Comparison of ENCODE assay signal across 7 mouse cellular contexts in the genomic region with DNA sequence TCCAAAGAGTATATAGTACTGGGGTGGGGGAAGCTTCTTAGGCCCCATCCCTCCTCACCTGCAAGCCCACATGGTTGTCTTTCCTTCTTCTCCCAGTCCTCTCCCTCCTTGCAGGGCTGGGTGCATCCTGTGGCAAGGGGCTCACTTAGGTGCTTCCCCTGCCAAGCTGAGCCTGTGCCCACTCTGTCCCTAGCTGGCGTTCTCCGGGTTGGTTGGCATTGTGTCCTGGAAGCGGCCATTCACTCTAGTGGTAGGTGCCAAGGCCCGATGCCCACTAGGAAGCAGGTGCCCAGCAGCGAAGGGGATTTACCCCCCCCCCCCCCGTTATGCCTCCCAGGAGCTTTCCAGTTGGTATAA. TPM values are rescaled to one million over a fixed set of nuclear protein-coding genes. Genes with fewer than 3 reads are reported as not detected.
DNase-seq lines count a peak whose midpoint lies in the region; ATAC-seq and TF ChIP-seq lines count a peak whose summit lies in the region.

No protein-coding gene starts in this region.

- intact Hi-C loops in left cerebral cortex, postnatal 10 days (cut with DNase I), result no loop called here

- 73% methylated on average over 6 of the region's 6 CpGs for WGBS in lung, embryonic 14.5 days
- WGBS in embryonic facial prominence, embryonic 13.5 days, result 80% methylated on average over 6 of the region's 6 CpGs
- 79% methylated on average over 6 of the region's 6 CpGs for WGBS in hindbrain, embryonic 12.5 days
- 74% methylated on average over 6 of the region's 6 CpGs for WGBS in midbrain, embryonic 16.5 days

- H3K9me3 ChIP-seq in lung, embryonic 14.5 days (ENCODE audit: low read depth, low read length), result no peaks in the 10 kb centered on the region
- H3K9me3 ChIP-seq in embryonic facial prominence, embryonic 13.5 days, result no peaks in the 10 kb centered on the region
- no peaks in the 10 kb centered on the region for H3K9me3 ChIP-seq in hindbrain, embryonic 12.5 days (replicated peaks)
- H3K9me3 ChIP-seq in midbrain, embryonic 16.5 days (replicated peaks; ENCODE audit: control insufficient read depth, low read length, poor library complexity, severe bottlenecking), result no peaks in the 10 kb centered on the region

- no peak for ATAC-seq in lung, embryonic 14.5 days (ENCODE audit: insufficient read depth)
- no peak for ATAC-seq in embryonic facial prominence, embryonic 13.5 days (ENCODE audit: insufficient number of reproducible peaks, insufficient read depth, low FRiP score, low TSS enrichment, low read depth)
- ATAC-seq in hindbrain, embryonic 12.5 days (ENCODE audit: low FRiP score), result no peak
- no peak for ATAC-seq in midbrain, embryonic 16.5 days

- H3K27ac ChIP-seq in lung, embryonic 14.5 days (ENCODE audit: low read depth), result no peak overlapping the region
- H3K27ac ChIP-seq in embryonic facial prominence, embryonic 13.5 days, result no peak overlapping the region
- H3K27ac ChIP-seq in hindbrain, embryonic 12.5 days, result peak overlapping the region; percentile 91; the same call in 1 of the 2 replicates
- peak overlapping the region; percentile 92 for H3K27ac ChIP-seq in midbrain, embryonic 16.5 days (ENCODE audit: low read length)

- no peak for TF ChIP-seq CTCF in lung, embryonic 14.5 days (IDR thresholded peaks at IDR 0.05; ENCODE audit: low read depth)

- peak overlapping the region; percentile 77 for H3K9ac ChIP-seq in lung, embryonic 14.5 days
- peak overlapping the region; percentile 88 for H3K9ac ChIP-seq in embryonic facial prominence, embryonic 13.5 days
- H3K9ac ChIP-seq in hindbrain, embryonic 12.5 days, result peak overlapping the region; percentile 91
- peak overlapping the region; percentile 87 for H3K9ac ChIP-seq in midbrain, embryonic 16.5 days (ENCODE audit: low read depth, low read length)

- H3K4me1 ChIP-seq in lung, embryonic 14.5 days (ENCODE audit: insufficient read depth), result 0 out of 2 replicates have a peak, but pooled peaks cover 7% of the 10 kb centered on the region
- peaks cover 39% of the 10 kb centered on the region for H3K4me1 ChIP-seq in embryonic facial prominence, embryonic 13.5 days
- H3K4me1 ChIP-seq in hindbrain, embryonic 12.5 days, result peaks cover 34% of the 10 kb centered on the region
- H3K4me1 ChIP-seq in midbrain, embryonic 16.5 days (ENCODE audit: control insufficient read depth, insufficient read depth, low read length), result peaks cover 19% of the 10 kb centered on the region

- DNase-seq in lung, embryonic 14.5 days, result no peak
- no peak for DNase-seq in lung, adult 18-20 months
- no peak for DNase-seq in spleen, postnatal 14 days (ENCODE audit: low spot score in 2 of 2)
- no peak for DNase-seq in left cerebral cortex, postnatal 10 days (ENCODE audit: extremely low spot score in 1 of 2, low spot score in 2 of 2)

- peak overlapping the region; percentile 96 for H3K4me2 ChIP-seq in lung, embryonic 14.5 days
- H3K4me2 ChIP-seq in embryonic facial prominence, embryonic 13.5 days, result peak overlapping the region; percentile 92
- H3K4me2 ChIP-seq in hindbrain, embryonic 12.5 days (replicated peaks), result peak overlapping the region; percentile 95
- H3K4me2 ChIP-seq in midbrain, embryonic 16.5 days (ENCODE audit: low read length), result peak overlapping the region; percentile 90

- H3K27me3 ChIP-seq in lung, embryonic 14.5 days (ENCODE audit: insufficient read depth, low read length), result no peaks in the 10 kb centered on the region
- no peaks in the 10 kb centered on the region for H3K27me3 ChIP-seq in embryonic facial prominence, embryonic 13.5 days
- H3K27me3 ChIP-seq in hindbrain, embryonic 12.5 days, result peaks cover 3% of the 10 kb centered on the region; the same call in 1 of the 2 replicates
- no peaks in the 10 kb centered on the region for H3K27me3 ChIP-seq in midbrain, embryonic 16.5 days (ENCODE audit: control insufficient read depth, insufficient read depth, low read depth, low read length)

- peak overlapping the region; percentile 64 for H3K4me3 ChIP-seq in lung, embryonic 14.5 days (ENCODE audit: low read depth, low read length)
- peak overlapping the region; percentile 69 for H3K4me3 ChIP-seq in embryonic facial prominence, embryonic 13.5 days
- peak overlapping the region; percentile 62 for H3K4me3 ChIP-seq in hindbrain, embryonic 12.5 days
- peak overlapping the region; percentile 60 for H3K4me3 ChIP-seq in midbrain, embryonic 16.5 days (ENCODE audit: low read depth, low read length)

- H3K36me3 ChIP-seq in lung, embryonic 14.5 days (ENCODE audit: insufficient read depth), result peaks cover 48% of the 10 kb centered on the region
- peaks cover 65% of the 10 kb centered on the region for H3K36me3 ChIP-seq in embryonic facial prominence, embryonic 13.5 days
- H3K36me3 ChIP-seq in hindbrain, embryonic 12.5 days, result peaks cover 48% of the 10 kb centered on the region
- peaks cover 14% of the 10 kb centered on the region; the same call in 1 of the 2 replicates for H3K36me3 ChIP-seq in midbrain, embryonic 16.5 days (ENCODE audit: control insufficient read depth, insufficient read depth, low read length)

RNA-seq across cellular contexts. Expression of a gene that starts 1.0 kb away (rescaled TPM):
- polyA plus RNA-seq in lung, embryonic 14.5 days (2014; fragmentation: Nextera tagmentation; extraction: Ambion mirVana), result 18.2 and 19.4 TPM in 2 replicates
- polyA plus RNA-seq in embryonic facial prominence, embryonic 13.5 days (2015; fragmentation: Nextera tagmentation; extraction: Ambion mirVana), result 31.5 and 32.6 TPM in 2 replicates
- polyA plus RNA-seq in hindbrain, embryonic 12.5 days (2016; fragmentation: Nextera tagmentation; extraction: Ambion mirVana), result 33.4 and 34.2 TPM in 2 replicates
- 31.8 and 33.6 TPM in 2 replicates for polyA plus RNA-seq in midbrain, embryonic 16.5 days (2015; fragmentation: Nextera tagmentation; extraction: Ambion mirVana)
- 10 to 100 TPM; 59.6 to 66.2 TPM for total RNA-seq in left cerebral cortex, postnatal 10 days (2021)

RNA-seq across cellular contexts. Expression of a gene that starts 6.7 kb away (rescaled TPM):
- polyA plus RNA-seq in lung, embryonic 14.5 days (2014; fragmentation: Nextera tagmentation; extraction: Ambion mirVana), result 90.2 and 98.9 TPM in 2 replicates
- 115 and 125 TPM in 2 replicates for polyA plus RNA-seq in embryonic facial prominence, embryonic 13.5 days (2015; fragmentation: Nextera tagmentation; extraction: Ambion mirVana)
- 105 and 107 TPM in 2 replicates for polyA plus RNA-seq in hindbrain, embryonic 12.5 days (2016; fragmentation: Nextera tagmentation; extraction: Ambion mirVana)
- 145 and 152 TPM in 2 replicates for polyA plus RNA-seq in midbrain, embryonic 16.5 days (2015; fragmentation: Nextera tagmentation; extraction: Ambion mirVana)
- total RNA-seq in left cerebral cortex, postnatal 10 days (2021), result 10 to 100 TPM; 80.5 to 81.1 TPM

RNA-seq across cellular contexts. Expression of a gene that starts 18.8 kb away (rescaled TPM):
- polyA plus RNA-seq in lung, embryonic 14.5 days (2014; fragmentation: Nextera tagmentation; extraction: Ambion mirVana), result 34.4 and 35.5 TPM in 2 replicates
- polyA plus RNA-seq in embryonic facial prominence, embryonic 13.5 days (2015; fragmentation: Nextera tagmentation; extraction: Ambion mirVana), result 34.7 TPM in 2 replicates
- polyA plus RNA-seq in hindbrain, embryonic 12.5 days (2016; fragmentation: Nextera tagmentation; extraction: Ambion mirVana), result 50.3 and 51.3 TPM in 2 replicates
- polyA plus RNA-seq in midbrain, embryonic 16.5 days (2015; fragmentation: Nextera tagmentation; extraction: Ambion mirVana), result 46.4 and 49.0 TPM in 2 replicates
- 10 to 100 TPM; 66.2 to 68.0 TPM for total RNA-seq in left cerebral cortex, postnatal 10 days (2021)

RNA-seq across cellular contexts. Expression of a gene that starts 19.3 kb away (rescaled TPM):
- polyA plus RNA-seq in lung, embryonic 14.5 days (2014; fragmentation: Nextera tagmentation; extraction: Ambion mirVana), result 26.1 and 26.4 TPM in 2 replicates
- 39.9 and 41.8 TPM in 2 replicates for polyA plus RNA-seq in embryonic facial prominence, embryonic 13.5 days (2015; fragmentation: Nextera tagmentation; extraction: Ambion mirVana)
- 38.8 and 44.4 TPM in 2 replicates for polyA plus RNA-seq in hindbrain, embryonic 12.5 days (2016; fragmentation: Nextera tagmentation; extraction: Ambion mirVana)
- polyA plus RNA-seq in midbrain, embryonic 16.5 days (2015; fragmentation: Nextera tagmentation; extraction: Ambion mirVana), result 15.9 and 19.7 TPM in 2 replicates
- 10 to 100 TPM; 42.3 to 47.3 TPM for total RNA-seq in left cerebral cortex, postnatal 10 days (2021)

RNA-seq across cellular contexts. Expression of a gene that starts 23.9 kb away (rescaled TPM):
- polyA plus RNA-seq in lung, embryonic 14.5 days (2014; fragmentation: Nextera tagmentation; extraction: Ambion mirVana), result 0.47 and 0.61 TPM in 2 replicates
- 3.6 and 4.3 TPM in 2 replicates for polyA plus RNA-seq in embryonic facial prominence, embryonic 13.5 days (2015; fragmentation: Nextera tagmentation; extraction: Ambion mirVana)
- 20.7 and 22.3 TPM in 2 replicates for polyA plus RNA-seq in hindbrain, embryonic 12.5 days (2016; fragmentation: Nextera tagmentation; extraction: Ambion mirVana)
- polyA plus RNA-seq in midbrain, embryonic 16.5 days (2015; fragmentation: Nextera tagmentation; extraction: Ambion mirVana), result 59.1 and 65.9 TPM in 2 replicates
- 10 to 100 TPM; 37.0 to 48.6 TPM for total RNA-seq in left cerebral cortex, postnatal 10 days (2021)

Comparison
In these comparisons a context has a peak if more than half of its experiments do, and no peak if none do; other contexts are left out.
1. H3K27ac ChIP-seq: peak in hindbrain, embryonic 12.5 days (single experiment) and midbrain, embryonic 16.5 days (single experiment); none in lung, embryonic 14.5 days (single experiment) and embryonic facial prominence, embryonic 13.5 days (single experiment).
2. Peak in every context shown above with its lines, with median percentiles within 50 percentile points of each other: H3K4me2 ChIP-seq, H3K4me3 ChIP-seq and H3K9ac ChIP-seq.